In the genomic region with DNA sequence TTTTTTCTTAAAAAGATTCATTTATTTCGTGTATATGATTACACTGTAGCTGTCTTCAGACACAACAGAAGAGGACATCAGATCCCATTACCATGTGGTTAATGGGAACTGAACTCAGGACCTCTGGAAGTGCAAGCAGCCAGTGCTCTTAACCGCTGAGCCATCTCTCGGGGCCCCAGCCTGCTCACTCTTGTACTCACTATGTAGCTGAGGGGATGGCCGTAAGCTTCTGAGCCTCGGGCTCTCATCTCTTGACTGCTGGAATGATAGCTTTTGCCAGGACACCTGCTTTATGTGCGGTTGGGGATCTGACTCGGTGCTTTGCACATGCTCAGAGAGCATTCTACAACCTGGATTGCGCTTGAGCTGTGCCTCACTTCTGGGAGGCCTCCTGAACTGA, we compare ENCODE assay signal across 28 mouse cellular contexts. TPM values are rescaled to one million over a fixed set of nuclear protein-coding genes. Genes with fewer than 3 reads are reported as not detected.
DNase-seq lines count a peak whose midpoint lies in the region; ATAC-seq lines count a peak whose summit lies in the region.
"Had no signal": no experiment of that assay in that cellular context is flagged by ENCODE, and none has a peak within 500 bp of the region (broad histone marks: within the 10 kb centered on the region; RNA-seq: fewer than 3 reads in every experiment).

No protein-coding gene starts in this region.

- DNase-seq in embryo, embryonic 9.5 days (ENCODE audit: extremely low spot score): peak; percentile 21
- no peak for DNase-seq in embryo, embryonic 10 days (ENCODE audit: low spot score)
- DNase-seq in ZHBTc4 (ENCODE audit: low read depth, low spot score) (peak; percentile 15), adipocyte (ENCODE audit: low spot score) (no peak)
- DNase-seq in thymus, postnatal 4 days: no peak
- DNase-seq: adrenal gland, postnatal 10 days; adrenal gland, postnatal 36 days; B cell, adult 2 months; cerebellum, adult 18-20 months; cerebellum, adult 9-10 months; cerebellum, postnatal 14 days; gastrocnemius, postnatal 25 days; heart, adult 18-20 months; heart, postnatal 10 days; heart, postnatal 36 days had no signal

- peaks cover 42% of the 10 kb centered on the region for H3K4me1 ChIP-seq in limb, embryonic 12.5 days (replicated peaks)

- no peak overlapping the region for H3K9ac ChIP-seq in limb, embryonic 12.5 days (replicated peaks)
- H3K9ac ChIP-seq: embryonic facial prominence, embryonic 13.5 days; heart, embryonic 12.5 days; heart, embryonic 15.5 days; hindbrain, embryonic 13.5 days had no signal

- no peak for ATAC-seq in limb, embryonic 12.5 days (ENCODE audit: insufficient number of reproducible peaks, insufficient read depth, low FRiP score, low TSS enrichment, low read depth)
- no peak for ATAC-seq in erythroid progenitor cell, adult 5-6 weeks (replicated peaks; ENCODE audit: low FRiP score, poor library complexity, severe bottlenecking)
- ATAC-seq: activated CD4-positive, CD25-positive, alpha-beta regulatory T cell, adult 4 months; forebrain, embryonic 14.5 days; hindbrain, embryonic 16.5 days; intestine, embryonic 16.5 days had no signal

- peaks cover 6% of the 10 kb centered on the region for H3K36me3 ChIP-seq in limb, embryonic 12.5 days
- H3K36me3 ChIP-seq: heart, embryonic 15.5 days; hindbrain, embryonic 13.5 days had no signal

- peak overlapping the region; percentile 42; the same call in 1 of the 2 replicates for H3K27ac ChIP-seq in limb, embryonic 12.5 days
- H3K27ac ChIP-seq: embryonic facial prominence, embryonic 13.5 days; heart, embryonic 15.5 days; hindbrain, embryonic 10.5 days; hindbrain, embryonic 13.5 days had no signal

- H3K4me2 ChIP-seq in limb, embryonic 12.5 days: no peak overlapping the region
- H3K4me2 ChIP-seq: embryonic facial prominence, embryonic 13.5 days; heart, embryonic 12.5 days; heart, embryonic 15.5 days; hindbrain, embryonic 13.5 days had no signal

- no peak overlapping the region for H3K4me3 ChIP-seq in limb, embryonic 12.5 days (replicated peaks)
- H3K4me3 ChIP-seq: embryonic facial prominence, embryonic 13.5 days; erythroblast, embryonic 14.5 days; heart, embryonic 12.5 days; heart, embryonic 15.5 days; hindbrain, embryonic 10.5 days; hindbrain, embryonic 13.5 days had no signal

- peaks cover 5% of the 10 kb centered on the region for H3K9me3 ChIP-seq in limb, embryonic 12.5 days
- H3K9me3 ChIP-seq: embryonic facial prominence, embryonic 13.5 days; heart, embryonic 12.5 days; heart, embryonic 15.5 days; hindbrain, embryonic 13.5 days had no signal

- 47% methylated on average over 8 of the region's 8 CpGs for WGBS in limb, embryonic 12.5 days

- H3K27me3 ChIP-seq in limb, embryonic 12.5 days: no peaks in the 10 kb centered on the region
- H3K27me3 ChIP-seq: embryonic facial prominence, embryonic 13.5 days had no signal

RNA-seq across cellular contexts. Expression of gene Fbln1, which starts 1.4 kb away (rescaled TPM):
- polyA plus RNA-seq in limb, embryonic 12.5 days (2016; fragmentation: Nextera tagmentation; extraction: Ambion mirVana): 253 and 255 TPM in 2 replicates
- total RNA-seq in erythroid progenitor cell, adult 5-6 weeks (2015; ENCODE audit: low replicate concordance): not detected in 2 replicates
- total RNA-seq in erythroid progenitor cell, adult 5-6 weeks (2017; ENCODE audit: low replicate concordance): not detected in 2 replicates
- total RNA-seq: MEL had no signal
- polyA plus RNA-seq: erythroblast, embryonic 14.5 days had no signal

Comparison
In these comparisons a context has a peak if more than half of its experiments do, and no peak if none do; other contexts are left out.
1. DNase-seq: peak in embryo, embryonic 9.5 days (single experiment) and ZHBTc4 (single experiment); none in embryo, embryonic 10 days (single experiment), thymus, postnatal 4 days (single experiment) and adipocyte (single experiment).